Mouse (Mus musculus) MEL (cell line): ENCODE results near the gene Mia3. TPM values are rescaled to one million over a fixed set of nuclear protein-coding genes. Genes with fewer than 3 reads are reported as not detected.
A peak's percentile ranks its signal among the peaks of the same experiment; 100 is the strongest.

Experiments used
- DNase-seq: peaks from one replicate; pipeline ENCODE4 v3.0.0; 2011; ENCODE audit warnings: low read depth, low spot score
- H3K27ac ChIP-seq: 2 replicates; pipeline ENCODE4 v1.5.1; 2012; ENCODE audit warnings: low read depth, mild to moderate bottlenecking, control low read depth, low read length, moderate library complexity; ENCODE audit not compliant: control insufficient read depth
- H3K27me3 ChIP-seq, 2 experiments: fragments of 150-350 bp in 1 of 2; sonication (generic) in 1 of 2; 2 replicates each; pipeline ENCODE4 v1.6.1; 2012; ENCODE audit warnings: low read length in 2 of 2, mild to moderate bottlenecking in 2 of 2, improper control_type of control experiment in 1 of 2, moderate library complexity in 1 of 2; ENCODE audit not compliant: insufficient read depth in 2 of 2, control insufficient read depth in 1 of 2
- H3K36me3 ChIP-seq, 2 experiments: 2 replicates each; pipeline ENCODE4 v1.6.1; 2012 to 2014; ENCODE audit warnings: low read length in 2 of 2, improper control_type of control experiment in 1 of 2, inconsistent platforms in 1 of 2, mild to moderate bottlenecking in 1 of 2; ENCODE audit not compliant: insufficient read depth in 2 of 2, control insufficient read depth in 1 of 2
- H3K4me1 ChIP-seq, 2 experiments: fragments of 150-350 bp in 1 of 2; sonication (generic) in 1 of 2; 2 replicates each; pipeline ENCODE4 v1.6.1; 2012; ENCODE audit warnings: low read length in 2 of 2, improper control_type of control experiment in 1 of 2, mild to moderate bottlenecking in 1 of 2; ENCODE audit not compliant: insufficient read depth in 2 of 2, control insufficient read depth in 1 of 2
- H3K4me3 ChIP-seq, 2 experiments: fragments of 150-350 bp in 1 of 2; sonication (generic) in 1 of 2; 2 replicates each; pipeline ENCODE4 v1.5.1; 2012; ENCODE audit warnings: low read depth in 2 of 2, low read length in 2 of 2, mild to moderate bottlenecking in 2 of 2, moderate library complexity in 2 of 2, control low read depth in 1 of 2, improper control_type of control experiment in 1 of 2; ENCODE audit not compliant: control insufficient read depth in 1 of 2, insufficient read depth in 1 of 2
- H3K79me2 ChIP-seq: 2 replicates; pipeline ENCODE4 v1.6.1; 2012; ENCODE audit warnings: mild to moderate bottlenecking, low read length, moderate library complexity; ENCODE audit not compliant: control insufficient read depth, poor library complexity, insufficient read depth
- H3K9ac ChIP-seq: 2 replicates; pipeline ENCODE4 v1.6.1; 2012; ENCODE audit warnings: low read depth, mild to moderate bottlenecking, control low read depth, low read length, moderate library complexity; ENCODE audit not compliant: control insufficient read depth, poor library complexity, severe bottlenecking
- H3K9me3 ChIP-seq: fragments of 150-350 bp; sonication (generic); replicated peaks from 2 replicates; pipeline ENCODE4 v1.6.1; 2012; ENCODE audit warnings: mild to moderate bottlenecking, low read length, improper control_type of control experiment, moderate library complexity; ENCODE audit not compliant: insufficient read depth
- BHLHE40 ChIP-seq: IDR thresholded peaks from 2 replicates; pipeline ENCODE4 v1.6.1; 2012; ENCODE audit warnings: low read depth, mild to moderate bottlenecking, inconsistent platforms, low read length, improper control_type of control experiment, borderline replicate concordance
- CHD2 ChIP-seq: IDR thresholded peaks from 2 replicates; pipeline ENCODE4 v1.6.1; 2011; ENCODE audit warnings: low read length, improper control_type of control experiment
- E2F4 ChIP-seq: IDR thresholded peaks from 2 replicates; pipeline ENCODE4 v1.6.1; 2011; ENCODE audit warnings: low read depth, low read length, improper control_type of control experiment, borderline replicate concordance
- ELF1 ChIP-seq: IDR thresholded peaks from 2 replicates; pipeline ENCODE4 v1.6.1; 2014; ENCODE audit warnings: low read depth, mild to moderate bottlenecking, inconsistent platforms, low read length, improper control_type of control experiment, moderate library complexity
- EP300 ChIP-seq, 2 experiments: IDR thresholded peaks; 2 replicates each; pipeline ENCODE4 v1.6.1; 2011; ENCODE audit warnings: improper control_type of control experiment in 2 of 2, low read length in 2 of 2, low read depth in 1 of 2, mild to moderate bottlenecking in 1 of 2
- ETS1 ChIP-seq: IDR thresholded peaks from 2 replicates; pipeline ENCODE4 v1.6.1; 2012; ENCODE audit warnings: low read depth, mild to moderate bottlenecking, inconsistent platforms, low read length, improper control_type of control experiment, moderate library complexity
- GABPA ChIP-seq: IDR thresholded peaks from 2 replicates; pipeline ENCODE4 v1.6.1; 2012; ENCODE audit warnings: low read depth, mild to moderate bottlenecking, inconsistent platforms, low read length, improper control_type of control experiment, moderate library complexity
- GATA1 ChIP-seq: IDR thresholded peaks from 2 replicates; pipeline ENCODE4 v1.6.1; 2011; ENCODE audit warnings: low read depth, low read length, improper control_type of control experiment
- HCFC1 ChIP-seq: IDR thresholded peaks from 2 replicates; pipeline ENCODE4 v1.6.1; 2012; ENCODE audit warnings: low read depth, mild to moderate bottlenecking, inconsistent platforms, low read length, improper control_type of control experiment, moderate library complexity
- JUND ChIP-seq: IDR thresholded peaks from 2 replicates; pipeline ENCODE4 v1.6.1; 2011; ENCODE audit warnings: low read depth, mild to moderate bottlenecking, improper control_type of control experiment, low read length
- KAT2A ChIP-seq: conservative IDR thresholded peaks from 2 replicates; pipeline ENCODE4 v1.6.1; 2012; ENCODE audit warnings: low read depth, low read length, improper control_type of control experiment, inconsistent platforms
- MAFK ChIP-seq: IDR thresholded peaks from 2 replicates; pipeline ENCODE4 v1.6.1; 2011; ENCODE audit warnings: low read depth, mild to moderate bottlenecking, low read length, improper control_type of control experiment, borderline replicate concordance
- MAX ChIP-seq: IDR thresholded peaks from 2 replicates; pipeline ENCODE4 v1.6.1; 2011; ENCODE audit warnings: low read length, improper control_type of control experiment
- MAZ ChIP-seq: IDR thresholded peaks from 2 replicates; pipeline ENCODE4 v1.6.1; 2012; ENCODE audit warnings: low read depth, mild to moderate bottlenecking, inconsistent platforms, low read length, improper control_type of control experiment
- MEF2A ChIP-seq: IDR thresholded peaks from 2 replicates; pipeline ENCODE4 v1.6.1; 2014; ENCODE audit warnings: low read depth, mild to moderate bottlenecking, inconsistent platforms, low read length, improper control_type of control experiment; ENCODE audit not compliant: poor library complexity, insufficient replicate concordance, severe bottlenecking; ENCODE audit errors: extremely low read depth
- MXI1 ChIP-seq: IDR thresholded peaks from 2 replicates; pipeline ENCODE4 v1.6.1; 2011; ENCODE audit warnings: mild to moderate bottlenecking, low read depth, low read length, improper control_type of control experiment
- MYB ChIP-seq: IDR thresholded peaks from 2 replicates; pipeline ENCODE4 v1.6.1; 2011; ENCODE audit warnings: mild to moderate bottlenecking, low read depth, low read length, improper control_type of control experiment
- NRF1 ChIP-seq: IDR thresholded peaks from 2 replicates; pipeline ENCODE4 v1.6.1; 2014; ENCODE audit warnings: low read depth, mild to moderate bottlenecking, inconsistent platforms, low read length, improper control_type of control experiment, moderate library complexity; ENCODE audit not compliant: poor library complexity, insufficient read depth, severe bottlenecking
- POLR2A ChIP-seq, 2 experiments: IDR thresholded peaks; 2 replicates each; pipeline ENCODE4 v1.6.1; 2011 to 2012; ENCODE audit warnings: low read length in 2 of 2, mild to moderate bottlenecking in 2 of 2, control low read depth in 1 of 2, improper control_type of control experiment in 1 of 2, low read depth in 1 of 2, moderate library complexity in 1 of 2; ENCODE audit not compliant: control insufficient read depth in 1 of 2, insufficient read depth in 1 of 2, poor library complexity in 1 of 2
- POLR2AphosphoS5 ChIP-seq: IDR thresholded peaks from 2 replicates; pipeline ENCODE4 v1.6.1; 2012; ENCODE audit warnings: low read depth, borderline replicate concordance, mild to moderate bottlenecking, inconsistent platforms, low read length, moderate library complexity, mixed read lengths
- SMC3 ChIP-seq: IDR thresholded peaks from 2 replicates; pipeline ENCODE4 v1.6.1; 2011; ENCODE audit warnings: low read depth, low read length, improper control_type of control experiment
- TAL1 ChIP-seq: IDR thresholded peaks from 2 replicates; pipeline ENCODE4 v1.6.1; 2012; ENCODE audit warnings: mild to moderate bottlenecking, inconsistent platforms, low read length, moderate library complexity, mixed read lengths
- UBTF ChIP-seq: IDR thresholded peaks from 2 replicates; pipeline ENCODE4 v1.6.1; 2012; ENCODE audit warnings: low read depth, mild to moderate bottlenecking, inconsistent platforms, low read length, improper control_type of control experiment, moderate library complexity, borderline replicate concordance; ENCODE audit not compliant: insufficient read depth
- USF1 ChIP-seq: IDR thresholded peaks from 2 replicates; pipeline ENCODE4 v1.6.1; 2014; ENCODE audit warnings: low read depth, mild to moderate bottlenecking, inconsistent platforms, low read length, improper control_type of control experiment, moderate library complexity
- USF2 ChIP-seq, 2 experiments: IDR thresholded peaks; 2 replicates each; pipeline ENCODE4 v1.6.1; 2011 to 2012; ENCODE audit warnings: improper control_type of control experiment in 2 of 2, low read length in 2 of 2, borderline replicate concordance in 1 of 2, inconsistent platforms in 1 of 2, low read depth in 1 of 2, mild to moderate bottlenecking in 1 of 2; ENCODE audit not compliant: insufficient read depth in 1 of 2
- ZC3H11A ChIP-seq: IDR thresholded peaks from 2 replicates; pipeline ENCODE4 v1.6.1; 2012; ENCODE audit warnings: low read depth, mild to moderate bottlenecking, inconsistent platforms, low read length, improper control_type of control experiment
- ZKSCAN1 ChIP-seq: IDR thresholded peaks from 2 replicates; pipeline ENCODE4 v1.6.1; 2012; ENCODE audit warnings: low read depth, mild to moderate bottlenecking, inconsistent platforms, low read length, improper control_type of control experiment, moderate library complexity
- ZMIZ1 ChIP-seq: IDR thresholded peaks from 2 replicates; pipeline ENCODE4 v1.6.1; 2012; ENCODE audit warnings: low read depth, mild to moderate bottlenecking, inconsistent platforms, low read length, improper control_type of control experiment, moderate library complexity
- ZNF384 ChIP-seq: IDR thresholded peaks from 2 replicates; pipeline ENCODE4 v1.6.1; 2012; ENCODE audit warnings: low read depth, mild to moderate bottlenecking, inconsistent platforms, low read length, improper control_type of control experiment
- polyA plus RNA-seq, 2 experiments: library from polyadenylated mRNA; stranded (reverse) in 1 of 2; unstranded in 1 of 2; fragments of >175 nt in 1 of 2; fragments of >200 nt in 1 of 2; gene quantifications; 2 replicates each; pipeline versions ENCODE4 v1.2.1 to v1.2.4; 2012; ENCODE audit warnings: low replicate concordance in 2 of 2, low read depth in 1 of 2; ENCODE audit not compliant: insufficient read length in 2 of 2, insufficient read depth in 1 of 2, missing spikeins in 1 of 2
- total RNA-seq: library from RNA; depleted of rRNA; stranded (reverse); fragments of 300-350 nt; gene quantifications from 2 replicates; pipeline ENCODE4 v1.2.3, GENCODE M21; 2012

Mia3 gene
- total and polyA plus RNA-seq, 3 experiments = 47.6 to 50.1 TPM; not detected in 1

- Histone ChIP-seq H3K9me3 (no peaks in the 10 kb centered on the region), H3K4me1 (no peaks in the 10 kb centered on the region), H3K27ac (no peak overlapping the region), H3K9ac (no peak overlapping the region), H3K27me3 (no peaks in the 10 kb centered on the region), H3K4me3 (no peak overlapping the region), H3K79me2 (no peaks in the 10 kb centered on the region), H3K36me3 (peaks cover 0 to 5% of the 10 kb centered on the region in 2 experiments; a peak in 1 of 4 replicates)
- no peak for DNase-seq
- TF ChIP-seq GATA1 = no peak
- TF ChIP-seq HCFC1 = no peak
- TF ChIP-seq ETS1 = no peak
- TF ChIP-seq JUND = no peak
- no peak for TF ChIP-seq MAFK
- TF ChIP-seq CHD2 = no peak
- TF ChIP-seq MEF2A = no peak
- TF ChIP-seq E2F4 = no peak
- TF ChIP-seq TAL1 = no peak
- TF ChIP-seq MXI1 = no peak
- TF ChIP-seq SMC3 = no peak
- TF ChIP-seq POLR2AphosphoS5 = no peak
- no peak for TF ChIP-seq POLR2A (IDR thresholded peaks at IDR 0.05; ENCODE audit: control insufficient read depth in 1 of 2, insufficient read depth in 1 of 2, low read depth in 1 of 2, low read length in 2 of 2, poor library complexity in 1 of 2)
- no peak for TF ChIP-seq ZC3H11A
- no peak for TF ChIP-seq BHLHE40
- no peak for TF ChIP-seq ZNF384
- no peak for TF ChIP-seq USF1
- no peak for TF ChIP-seq ZMIZ1
- TF ChIP-seq USF2 (IDR thresholded peaks at IDR 0.05; ENCODE audit: borderline replicate concordance in 1 of 2, insufficient read depth in 1 of 2, low read depth in 1 of 2, low read length in 2 of 2) = no peak
These were observed 34.0 kb upstream of the Mia3 start for GRCm38 (mm10) chr1:183403396-183403795.

DNA sequence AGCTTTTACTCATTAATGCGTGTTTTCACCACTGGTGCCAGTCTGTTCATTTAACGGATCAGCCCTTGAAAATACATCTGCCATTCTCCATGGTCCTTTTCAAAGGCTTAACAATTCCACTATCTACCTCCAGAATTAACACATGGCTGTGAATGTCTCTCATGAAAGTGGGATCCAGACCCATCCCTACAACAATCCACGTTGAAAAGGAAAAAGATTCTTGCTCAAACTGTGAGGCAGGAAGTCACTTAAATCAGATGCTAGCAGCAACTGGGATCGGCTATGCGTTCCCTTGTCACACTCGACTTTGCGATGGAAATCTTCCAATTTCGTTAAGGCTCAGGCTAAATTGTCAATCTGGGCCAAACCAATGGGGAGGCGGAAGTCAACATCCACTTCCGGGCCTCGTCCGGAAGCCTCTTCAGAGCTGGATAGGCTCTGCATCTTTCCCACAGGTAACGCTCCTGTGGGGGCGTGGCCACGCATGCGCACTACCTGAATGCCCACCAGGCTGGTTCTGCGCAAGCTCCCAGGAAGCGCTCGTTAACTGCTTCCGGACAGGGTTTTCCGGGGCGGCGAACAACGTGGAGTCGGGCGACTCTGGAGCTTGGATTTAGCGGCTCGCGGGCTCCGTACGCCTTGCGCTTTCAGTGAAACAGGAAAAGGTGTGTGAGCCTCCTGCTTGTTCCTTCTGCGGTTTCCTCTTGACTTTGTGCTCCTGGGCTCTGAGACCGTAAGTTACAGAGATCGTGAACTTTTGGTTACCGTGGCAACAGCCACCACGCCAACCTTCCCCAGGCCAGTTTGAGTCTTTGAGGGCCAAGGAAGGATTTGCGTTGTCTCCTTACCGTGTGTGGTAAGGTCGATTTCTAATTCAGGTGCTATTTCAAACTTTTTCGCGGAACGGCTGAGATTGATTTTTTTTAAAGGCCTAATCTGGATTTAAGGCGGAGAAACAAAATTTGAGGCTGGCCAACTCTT, 19.4 kb upstream of the Mia3 start, which contains the start of gene Taf1a:
TSS of gene Taf1a (plus strand) at position 556 of the 981 bp plus-strand sequence.
- Histone ChIP-seq H3K79me2 (peaks cover 18% of the 10 kb centered on the region), H3K27ac (peak within 1 kb of the TSS; percentile 31), H3K4me3 (peak within 1 kb of the TSS; percentile 79 to 85), H3K4me1 (peaks cover 4 to 7% of the 10 kb centered on the region in 2 experiments; a peak in 2 of 4 replicates), H3K9me3 (no peaks in the 10 kb centered on the region), H3K27me3 (peaks cover 0 to 3% of the 10 kb centered on the region in 2 experiments; a peak in 2 of 4 replicates), H3K9ac (peak within 1 kb of the TSS; percentile 62), H3K36me3 (peaks cover 0 to 15% of the 10 kb centered on the region in 2 experiments; a peak in 2 of 4 replicates)
- peak; percentile 97 for DNase-seq
- TF ChIP-seq POLR2A (IDR thresholded peaks at IDR 0.05; ENCODE audit: control insufficient read depth in 1 of 2, insufficient read depth in 1 of 2, low read depth in 1 of 2, low read length in 2 of 2, poor library complexity in 1 of 2) = peak; percentile 73 to 82; a peak in 3 of 4 replicates
- TF ChIP-seq KAT2A = peak; percentile 82
- TF ChIP-seq EP300 (IDR thresholded peaks at IDR 0.05; ENCODE audit: low read depth in 1 of 2, low read length in 2 of 2) = peak in 1 of 2 experiments; percentile 34; a peak in 1 of 4 replicates
- peak; percentile 96 for TF ChIP-seq HCFC1
- TF ChIP-seq MAX = peak; percentile 94
- peak; percentile 99 for TF ChIP-seq NRF1
- TF ChIP-seq GABPA = no peak
- peak; percentile 78 for TF ChIP-seq MYB
- TF ChIP-seq SMC3 = no peak
- TF ChIP-seq ELF1 = peak; percentile 97
- no peak for TF ChIP-seq UBTF
- TF ChIP-seq MAZ = peak; percentile 43; the same call in 1 of the 2 replicates
- TF ChIP-seq USF1 = peak; percentile 30; the same call in 1 of the 2 replicates
- no peak for TF ChIP-seq ZKSCAN1
